Mouse (Mus musculus) liver, postnatal 0 days (tissue): ENCODE measurements around the gene Slfn9. TPM values are rescaled to one million over a fixed set of nuclear protein-coding genes. Genes with fewer than 3 reads are reported as not detected.
"Not testable (repeated sequence)": the region's sequence is repeated elsewhere in the genome, so short reads cannot be mapped to it uniquely, and the experiment has no call there.

Source experiments
- ATAC-seq: fragments of 200-750 bp; cut with Nextera tagmentation; 2 replicates; pipeline ENCODE4 v1.8.0; 2017; ENCODE audit warnings: mild to moderate bottlenecking, moderate library complexity
- DNase-seq: peaks from one replicate; pipeline ENCODE4 v3.0.0-alpha.2; 2016
- H3K27ac ChIP-seq: fragments of 300-500 bp; sonication (generic); 2 replicates; pipeline ENCODE4 v1.5.1; 2014; ENCODE audit warnings: antibody characterized with exemption, moderate library complexity, mild to moderate bottlenecking, low read depth
- H3K27me3 ChIP-seq: fragments of 300-500 bp; sonication (generic); 2 replicates; pipeline ENCODE4 v1.6.1; 2014; ENCODE audit warnings: low read length, control low read depth, mixed read lengths; ENCODE audit not compliant: insufficient read depth
- H3K36me3 ChIP-seq: fragments of 300-500 bp; sonication (generic); replicated peaks from 2 replicates; pipeline ENCODE4 v1.6.1; 2014; ENCODE audit warnings: mild to moderate bottlenecking, control low read depth, low read length, moderate library complexity, mixed read lengths; ENCODE audit not compliant: insufficient read depth
- H3K4me1 ChIP-seq: fragments of 300-500 bp; sonication (generic); 2 replicates; pipeline ENCODE4 v1.6.1; 2014; ENCODE audit warnings: antibody characterized with exemption, mild to moderate bottlenecking, control low read depth; ENCODE audit not compliant: insufficient read depth
- H3K4me2 ChIP-seq: fragments of 300-500 bp; sonication (generic); 2 replicates; pipeline ENCODE4 v1.6.1; 2014; ENCODE audit warnings: low read depth, mild to moderate bottlenecking, low read length, moderate library complexity, mixed read lengths
- H3K4me3 ChIP-seq: fragments of 300-500 bp; sonication (generic); 2 replicates; pipeline ENCODE4 v1.5.1; 2014; ENCODE audit warnings: low read depth, low read length
- H3K9ac ChIP-seq: fragments of 300-500 bp; sonication (generic); replicated peaks from 2 replicates; pipeline ENCODE4 v1.6.1; 2014; ENCODE audit warnings: mild to moderate bottlenecking, moderate library complexity
- H3K9me3 ChIP-seq: fragments of 300-500 bp; sonication (generic); 2 replicates; pipeline ENCODE4 v1.6.1; 2016; ENCODE audit warnings: mild to moderate bottlenecking, control low read depth, low read length, mixed read lengths
- CTCF ChIP-seq: sonication (generic); IDR thresholded peaks from 2 replicates; pipeline ENCODE4 v1.5.1; 2016; ENCODE audit warnings: antibody characterized with exemption, low read depth
- EP300 ChIP-seq: IDR thresholded peaks from 2 replicates; pipeline ENCODE4 v1.6.1; 2016; ENCODE audit warnings: antibody characterized with exemption, low read depth, mild to moderate bottlenecking
- WGBS: fragments of 180-500 bp; shearing (Covaris S2); extraction: QIAGEN DNeasy Blood & Tissue Kit; methylation state at CpG from one replicate; pipeline ENCODE4 v1.1.7; 2014; ENCODE audit not compliant: insufficient replicate concordance; 5-methylcytosine and 5-hydroxymethylcytosine counted together
- polyA plus RNA-seq: library from polyadenylated mRNA; unstranded; fragments of >200 nt; fragmentation: Nextera tagmentation; extraction: Ambion mirVana; gene quantifications from 2 replicates; pipeline ENCODE4 v1.2.1, GENCODE M21; 2015

Gene Slfn9
- 1.8 and 2.2 TPM in 2 replicates for polyA plus RNA-seq

GRCm38 (mm10) chr11:82991469-82992166 is at the start of gene Slfn9:
TSS of gene Slfn9 (minus strand) at chr11:82991830.
- ATAC-seq = peak; percentile 68
- no peaks in the 10 kb centered on the region for H3K9me3 ChIP-seq

GRCm38 (mm10) chr11:83041000-83041399 is 49.4 kb upstream of the Slfn9 start:
- DNase-seq = no peak
- no peak for TF ChIP-seq EP300
- no peak for TF ChIP-seq CTCF
- Histone ChIP-seq H3K9ac (no peak overlapping the region), H3K4me3 (no peak overlapping the region), H3K27me3 (no peaks in the 10 kb centered on the region), H3K27ac (no peak overlapping the region), H3K9me3 (no peaks in the 10 kb centered on the region), H3K4me1 (no peaks in the 10 kb centered on the region; the same call in 1 of the 2 replicates), H3K4me2 (no peak overlapping the region), H3K36me3 (no peaks in the 10 kb centered on the region)
- ATAC-seq = no peak

More at GRCm38 (mm10) chr11:82991469-82992166, at the start of gene Slfn9:
- TF ChIP-seq CTCF = no peak
- Histone ChIP-seq H3K4me2 (peak within 1 kb of the TSS; percentile 71), H3K9ac (peak within 1 kb of the TSS; percentile 56), H3K4me1 (peaks cover 17% of the 10 kb centered on the region), H3K36me3 (no peaks in the 10 kb centered on the region), H3K27ac (peak within 1 kb of the TSS; percentile 44), H3K27me3 (no peaks in the 10 kb centered on the region), H3K4me3 (peak within 1 kb of the TSS; percentile 53)
- 5% methylated on average over 14 of the region's 14 CpGs for WGBS
- peak; percentile 52 for DNase-seq

GRCm38 (mm10) chr11:83040325-83040724 is 48.7 kb upstream of the Slfn9 start:
- DNase-seq (peak; percentile 17), ATAC-seq (peak; percentile 36; the same call in 1 of the 2 replicates)
- Histone ChIP-seq H3K27me3 (no peaks in the 10 kb centered on the region), H3K36me3 (no peaks in the 10 kb centered on the region), H3K27ac (no peak overlapping the region), H3K4me1 (no peaks in the 10 kb centered on the region; the same call in 1 of the 2 replicates), H3K9me3 (no peaks in the 10 kb centered on the region), H3K4me3 (peak overlapping the region; percentile 26), H3K4me2 (peak overlapping the region; percentile 67), H3K9ac (no peak overlapping the region; the same call in 1 of the 2 replicates)
- 3% methylated on average over 1 of the region's 1 CpGs for WGBS
- TF ChIP-seq CTCF = peak; percentile 42
- TF ChIP-seq EP300 = no peak

- H3K27me3 ChIP-seq = no peaks in the 10 kb centered on the region
- H3K9ac ChIP-seq = no peak overlapping the region; the same call in 1 of the 2 replicates
- H3K4me1 ChIP-seq = no peaks in the 10 kb centered on the region; the same call in 1 of the 2 replicates
- no peaks in the 10 kb centered on the region for H3K9me3 ChIP-seq
- WGBS = 7% methylated on average over 19 of the region's 19 CpGs
- TF ChIP-seq EP300 = no peak
- TF ChIP-seq CTCF = no peak
- H3K4me2 ChIP-seq = peak overlapping the region; percentile 67
- H3K4me3 ChIP-seq = peak overlapping the region; percentile 26
- DNase-seq = no peak
- no peak for ATAC-seq
- no peak overlapping the region for H3K27ac ChIP-seq
- no peaks in the 10 kb centered on the region for H3K36me3 ChIP-seq
These were observed 48.2 kb upstream of the Slfn9 start for GRCm38 (mm10) chr11:83039796-83040195.

GRCm38 (mm10) chr11:83039156-83039555 is 47.5 kb upstream of the Slfn9 start:
- peak overlapping the region; percentile 67; the same call in 1 of the 2 replicates for H3K4me2 ChIP-seq
- no peak for TF ChIP-seq CTCF
- TF ChIP-seq EP300 = no peak
- DNase-seq (no peak), ATAC-seq (no peak)
- H3K4me1 ChIP-seq = no peaks in the 10 kb centered on the region; the same call in 1 of the 2 replicates
- H3K27ac ChIP-seq = no peak overlapping the region
- no peak overlapping the region for H3K4me3 ChIP-seq
- no peaks in the 10 kb centered on the region for H3K36me3 ChIP-seq
- no peak overlapping the region for H3K9ac ChIP-seq
- H3K9me3 ChIP-seq = no peaks in the 10 kb centered on the region
- H3K27me3 ChIP-seq = no peaks in the 10 kb centered on the region
- WGBS = 11% methylated on average over 1 of the region's 1 CpGs

- ATAC-seq, DNase-seq, H3K36me3 ChIP-seq, H3K4me3 ChIP-seq, H3K27me3 ChIP-seq, H3K9ac ChIP-seq, H3K9me3 ChIP-seq, H3K4me2 ChIP-seq, H3K27ac ChIP-seq, H3K4me1 ChIP-seq: not testable (repeated sequence)
- WGBS = 68% methylated on average over 3 of the region's 3 CpGs
These were observed 47.1 kb upstream of the Slfn9 start for GRCm38 (mm10) chr11:83038686-83039085.
